Mouse (Mus musculus) heart, adult 2 months (tissue): Measurements from ENCODE around the gene Mien1.

Experiments
- CTCF ChIP-seq: fragments of 200-600 bp; IDR thresholded peaks from 2 replicates; pipeline ENCODE4 v1.8.1; 2022; ENCODE audit warnings: antibody characterized with exemption, mild to moderate bottlenecking, moderate library complexity
- POLR2A ChIP-seq: fragments of 200-500 bp; IDR thresholded peaks from 2 replicates; pipeline ENCODE4 v1.6.1; 2011; ENCODE audit warnings: mild to moderate bottlenecking, low read depth, low read length, control low read depth; ENCODE audit not compliant: insufficient read depth

DNA sequence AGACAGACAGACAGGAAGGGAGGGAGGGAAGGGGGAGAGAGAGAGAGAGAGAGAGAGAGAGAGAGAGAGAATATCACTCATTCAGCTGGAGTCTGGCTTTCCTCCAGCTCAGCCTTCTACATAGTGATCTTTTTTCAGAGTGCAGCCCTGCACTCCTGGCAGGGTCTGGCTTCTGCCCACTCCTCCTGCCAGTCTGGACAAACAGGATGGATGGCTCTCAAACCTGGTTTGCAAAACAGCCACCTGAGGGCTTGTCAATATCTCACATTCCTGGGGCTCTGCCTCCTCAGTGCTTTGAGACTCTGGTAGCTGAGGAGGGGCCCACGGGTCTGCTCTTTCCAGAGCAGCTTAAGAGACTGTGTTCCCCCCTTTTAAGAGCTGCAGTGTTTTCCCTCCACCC, 6.4 kb upstream of the Mien1 start:
- TF ChIP-seq CTCF (no peak), POLR2A (no peak)
